Mouse (Mus musculus) CH12.LX (cell line): ENCODE data around the gene Nupr1. TPM values are rescaled to one million over a fixed set of nuclear protein-coding genes. Genes with fewer than 3 reads are reported as not detected.

Experiments
- DNase-seq: peaks from one replicate; pipeline ENCODE4 v3.0.0-alpha.2; 2013; ENCODE audit errors: extremely low read depth
- H3K27ac ChIP-seq: 2 replicates; pipeline ENCODE4 v1.5.1; 2012; ENCODE audit warnings: low read depth, mild to moderate bottlenecking, control low read depth, moderate library complexity; ENCODE audit not compliant: insufficient read depth
- H3K27me3 ChIP-seq: replicated peaks from 2 replicates; pipeline ENCODE3; 2012; ENCODE audit warnings: inconsistent platforms
- H3K36me3 ChIP-seq, 2 experiments: replicated peaks in 1 of 2; 2 replicates each; pipeline versions ENCODE3 to v1.6.1; 2012; ENCODE audit warnings: inconsistent platforms in 1 of 2, low read length in 1 of 2, mild to moderate bottlenecking in 1 of 2, mixed read lengths in 1 of 2, moderate library complexity in 1 of 2; ENCODE audit not compliant: control insufficient read depth in 1 of 2, insufficient read depth in 1 of 2
- H3K4me1 ChIP-seq, 2 experiments: 2 replicates each; pipeline ENCODE4 v1.6.1; 2012; ENCODE audit warnings: inconsistent platforms in 1 of 2, moderate library complexity in 1 of 2; ENCODE audit not compliant: insufficient read depth in 2 of 2, control insufficient read depth in 1 of 2
- H3K4me2 ChIP-seq: 2 replicates; pipeline ENCODE4 v1.6.1; 2012; ENCODE audit warnings: low read depth, mild to moderate bottlenecking, control low read depth; ENCODE audit not compliant: poor library complexity, insufficient read depth, severe bottlenecking
- H3K4me3 ChIP-seq, 3 experiments: fragments of 150-350 bp in 1 of 3; sonication (generic) in 1 of 3; replicated peaks in 1 of 3; 2 replicates each; pipeline versions ENCODE3 to v1.5.1; 2011 to 2012; ENCODE audit warnings: low read depth in 2 of 3, low read length in 2 of 3, mild to moderate bottlenecking in 2 of 3, moderate library complexity in 2 of 3, control low read depth in 1 of 3, improper control_type of control experiment in 1 of 3, inconsistent platforms in 1 of 3, mixed read lengths in 1 of 3; ENCODE audit not compliant: poor library complexity in 1 of 3
- H3K79me2 ChIP-seq: replicated peaks from 2 replicates; pipeline ENCODE4 v1.6.1; 2012; ENCODE audit warnings: mild to moderate bottlenecking, moderate library complexity; ENCODE audit not compliant: control insufficient read depth, poor library complexity, insufficient read depth, severe bottlenecking; ENCODE audit errors: extremely low read depth
- H3K9ac ChIP-seq: 2 replicates; pipeline ENCODE4 v1.6.1; 2012; ENCODE audit warnings: low read depth, mild to moderate bottlenecking, control low read depth, moderate library complexity; ENCODE audit not compliant: insufficient read depth
- H3K9me3 ChIP-seq: replicated peaks from 2 replicates; pipeline ENCODE3; 2012; ENCODE audit warnings: low read length, inconsistent platforms, mixed read lengths
- BHLHE40 ChIP-seq: IDR thresholded peaks from 2 replicates; pipeline ENCODE4 v1.6.1; 2011; ENCODE audit warnings: mild to moderate bottlenecking, low read depth, low read length, improper control_type of control experiment
- CHD1 ChIP-seq: IDR thresholded peaks from 2 replicates; pipeline ENCODE4 v1.6.1; 2012; ENCODE audit warnings: low read depth, low read length, improper control_type of control experiment, inconsistent platforms
- CHD2 ChIP-seq: IDR thresholded peaks from 2 replicates; pipeline ENCODE4 v1.6.1; 2011; ENCODE audit warnings: low read length, improper control_type of control experiment
- CTCF ChIP-seq, 2 experiments: IDR thresholded peaks in 1 of 2; conservative IDR thresholded peaks in 1 of 2; 2 replicates each; pipeline ENCODE4 v1.5.1; 2011 to 2012; ENCODE audit warnings: low read depth in 2 of 2, low read length in 2 of 2, improper control_type of control experiment in 1 of 2, inconsistent platforms in 1 of 2, mild to moderate bottlenecking in 1 of 2, moderate library complexity in 1 of 2
- ELF1 ChIP-seq: IDR thresholded peaks from 2 replicates; pipeline ENCODE4 v1.6.1; 2014; ENCODE audit warnings: low read depth, mild to moderate bottlenecking, inconsistent platforms, low read length, improper control_type of control experiment
- EP300 ChIP-seq: IDR thresholded peaks from 2 replicates; pipeline ENCODE4 v1.6.1; 2011; ENCODE audit warnings: low read length, improper control_type of control experiment
- ETS1 ChIP-seq: conservative IDR thresholded peaks from 2 replicates; pipeline ENCODE4 v1.6.1; 2012; ENCODE audit warnings: low read depth, mild to moderate bottlenecking, inconsistent platforms, low read length, improper control_type of control experiment, moderate library complexity
- HCFC1 ChIP-seq: IDR thresholded peaks from 2 replicates; pipeline ENCODE4 v1.6.1; 2012; ENCODE audit warnings: low read depth, mild to moderate bottlenecking, inconsistent platforms, low read length, improper control_type of control experiment
- IRF4 ChIP-seq: IDR thresholded peaks from 2 replicates; pipeline ENCODE4 v1.6.1; 2014; ENCODE audit warnings: low read depth, mild to moderate bottlenecking, inconsistent platforms, low read length, improper control_type of control experiment
- MAX ChIP-seq: IDR thresholded peaks from 2 replicates; pipeline ENCODE4 v1.6.1; 2011; ENCODE audit warnings: low read length, improper control_type of control experiment
- MAZ ChIP-seq: IDR thresholded peaks from 2 replicates; pipeline ENCODE4 v1.6.1; 2012; ENCODE audit warnings: low read depth, mild to moderate bottlenecking, inconsistent platforms, low read length, improper control_type of control experiment, moderate library complexity
- MEF2A ChIP-seq: IDR thresholded peaks from 2 replicates; pipeline ENCODE4 v1.6.1; 2014; ENCODE audit warnings: low read depth, mild to moderate bottlenecking, inconsistent platforms, low read length, improper control_type of control experiment, borderline replicate concordance
- MXI1 ChIP-seq: IDR thresholded peaks from 2 replicates; pipeline ENCODE4 v1.6.1; 2011; ENCODE audit warnings: mild to moderate bottlenecking, low read depth, low read length, improper control_type of control experiment
- NRF1 ChIP-seq: IDR thresholded peaks from 2 replicates; pipeline ENCODE4 v1.6.1; 2014; ENCODE audit warnings: low read depth, mild to moderate bottlenecking, inconsistent platforms, low read length, improper control_type of control experiment, moderate library complexity
- PAX5 ChIP-seq: IDR thresholded peaks from 2 replicates; pipeline ENCODE4 v1.6.1; 2012; ENCODE audit warnings: low read length, inconsistent platforms, mixed read lengths
- POLR2A ChIP-seq: IDR thresholded peaks from 2 replicates; pipeline ENCODE4 v1.6.1; 2011; ENCODE audit warnings: low read depth, mild to moderate bottlenecking, improper control_type of control experiment, low read length
- POLR2AphosphoS2 ChIP-seq: IDR thresholded peaks from 2 replicates; pipeline ENCODE4 v1.6.1; 2011; ENCODE audit warnings: low read depth, low read length, improper control_type of control experiment
- RAD21 ChIP-seq: IDR thresholded peaks from 2 replicates; pipeline ENCODE4 v1.6.1; 2011; ENCODE audit warnings: low read depth, mild to moderate bottlenecking, low read length, improper control_type of control experiment, moderate library complexity
- RCOR1 ChIP-seq: conservative IDR thresholded peaks from 2 replicates; pipeline ENCODE4 v1.6.1; 2012; ENCODE audit warnings: low read depth, mild to moderate bottlenecking, inconsistent platforms, low read length, improper control_type of control experiment
- SIN3A ChIP-seq: IDR thresholded peaks from 2 replicates; pipeline ENCODE4 v1.6.1; 2012; ENCODE audit warnings: low read length, improper control_type of control experiment, inconsistent platforms
- SMC3 ChIP-seq: IDR thresholded peaks from 2 replicates; pipeline ENCODE4 v1.6.1; 2011; ENCODE audit warnings: low read depth, low read length, improper control_type of control experiment
- TBP ChIP-seq: conservative IDR thresholded peaks from 2 replicates; pipeline ENCODE4 v1.6.1; 2011; ENCODE audit warnings: low read depth, low read length, improper control_type of control experiment
- TCF12 ChIP-seq: IDR thresholded peaks from 2 replicates; pipeline ENCODE4 v1.6.1; 2014; ENCODE audit warnings: low read depth, mild to moderate bottlenecking, inconsistent platforms, low read length, improper control_type of control experiment
- USF1 ChIP-seq: IDR thresholded peaks from 2 replicates; pipeline ENCODE4 v1.6.1; 2014; ENCODE audit warnings: low read depth, mild to moderate bottlenecking, inconsistent platforms, low read length, improper control_type of control experiment
- USF2 ChIP-seq: conservative IDR thresholded peaks from 2 replicates; pipeline ENCODE4 v1.6.1; 2011; ENCODE audit warnings: low read depth, low read length, improper control_type of control experiment
- ZKSCAN1 ChIP-seq: IDR thresholded peaks from 2 replicates; pipeline ENCODE4 v1.6.1; 2012; ENCODE audit warnings: low read depth, inconsistent platforms, low read length, improper control_type of control experiment, borderline replicate concordance
- ZMIZ1 ChIP-seq: IDR thresholded peaks from 2 replicates; pipeline ENCODE4 v1.6.1; 2012; ENCODE audit warnings: low read depth, mild to moderate bottlenecking, inconsistent platforms, low read length, improper control_type of control experiment
- dilution Hi-C: fragments of 300-500 bp; cut with MboI; formaldehyde crosslinking; loops from 2 replicates; pipeline ENCODE4 v1.14.3; 2020; ENCODE audit warnings: low sequenced_read_pairs; ENCODE audit not compliant: extremely low pct_unique_long_range_greater_than_20kb, extremely low pct_ligation_motif_present
- in situ Hi-C: fragments of 300-500 bp; cut with MboI; formaldehyde crosslinking; loops from 3 replicates; pipeline ENCODE4 v1.14.3; 2019; ENCODE audit warnings: low sequenced_read_pairs, low pct_ligation_motif_present, low pct_unique_long_range_greater_than_20kb, mixed read lengths
- polyA plus RNA-seq: library from polyadenylated mRNA; unstranded; fragments of >175 nt; gene quantifications from 2 replicates; pipeline ENCODE4 v1.2.1, GENCODE M21; 2012; ENCODE audit warnings: low read depth; ENCODE audit not compliant: insufficient read length
- total RNA-seq, 2 experiments: library from RNA; depleted of rRNA; stranded (reverse); fragments of 300-350 nt in 1 of 2; fragments of >200 nt in 1 of 2; gene quantifications; 2 replicates each; pipeline ENCODE4 v1.2.3; 2012 to 2014

Gene Nupr1
- total and polyA plus RNA-seq, 3 experiments = 6.4 to 13.9 (median 13.5) TPM

- no peak for DNase-seq
- H3K9ac ChIP-seq = no peak overlapping the region
- peaks cover 15 to 44% of the 10 kb centered on the region in 2 experiments for H3K4me1 ChIP-seq
- no peaks in the 10 kb centered on the region for H3K79me2 ChIP-seq
- peaks cover 0 to 20% of the 10 kb centered on the region in 2 experiments for H3K36me3 ChIP-seq
- TF ChIP-seq EP300 (no peak), ELF1 (no peak), RCOR1 (no peak), MXI1 (no peak), USF2 (no peak), MEF2A (no peak), IRF4 (no peak), SIN3A (no peak), CHD1 (no peak), MAZ (no peak), POLR2A (no peak)
- TF ChIP-seq, all 38 proteins: peak for 0
- dilution Hi-C loops = no loop called here
- Histone ChIP-seq H3K9me3 (no peaks in the 10 kb centered on the region), H3K4me2 (no peak overlapping the region), H3K4me3 (no peak overlapping the region), H3K27ac (no peak overlapping the region), H3K27me3 (no peaks in the 10 kb centered on the region)
- in situ Hi-C loops = loop anchor here (5.0 kb wide), 1 partner anchor 39 kb away; the partner anchor contains the start of gene Apobr
These were observed 9.0 kb downstream of the Nupr1 start for GRCm38 (mm10) chr7:126621452-126622359.

DNA sequence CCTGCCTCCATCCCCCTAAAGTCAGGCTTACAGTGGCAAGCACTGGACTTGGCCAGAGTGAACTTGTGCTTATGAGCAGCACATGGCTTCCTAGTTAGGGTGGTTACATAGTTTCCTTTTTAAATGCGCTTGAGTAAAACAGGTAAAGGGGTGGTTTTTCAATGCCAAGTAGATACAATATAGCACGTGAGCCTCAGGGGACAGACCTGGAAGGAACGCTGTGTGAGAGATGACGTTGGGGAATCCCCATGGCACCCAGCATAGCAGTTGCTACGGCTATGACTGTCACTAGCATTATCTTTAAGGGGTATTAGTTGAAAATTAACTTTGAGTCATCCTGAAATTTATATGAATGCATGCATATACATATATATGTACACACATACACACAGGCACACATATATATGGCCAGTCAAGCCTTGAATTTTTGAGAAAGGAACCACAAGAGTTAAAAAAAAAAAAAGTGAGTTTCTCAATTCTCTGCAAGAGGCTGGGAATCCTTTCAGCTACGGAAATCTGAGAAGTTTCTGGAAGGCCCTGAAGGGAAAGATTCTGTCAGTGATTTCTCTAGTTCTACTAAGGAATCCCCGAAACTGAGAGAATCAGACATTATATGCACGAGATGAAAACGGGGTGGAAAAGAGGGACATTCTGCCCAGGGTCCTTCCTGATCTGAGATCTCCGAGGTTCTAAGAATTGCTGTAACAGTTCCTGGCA, 10.9 kb downstream of the Nupr1 start:
- dilution Hi-C loops = no loop called here
- peaks cover 0 to 20% of the 10 kb centered on the region in 2 experiments for H3K36me3 ChIP-seq
- TF ChIP-seq USF1 (peak; percentile 7; the same call in 1 of the 2 replicates), NRF1 (no peak), HCFC1 (peak; percentile 41), MXI1 (peak; percentile 78; the same call in 1 of the 2 replicates), TBP (no peak), SMC3 (no peak), POLR2A (no peak), CHD1 (no peak), MAZ (0 out of 2 replicates have a peak, but pooled peaks have one; percentile 66), ELF1 (no peak), PAX5 (no peak), ETS1 (peak; percentile 95), POLR2AphosphoS2 (no peak), USF2 (no peak; the same call in 1 of the 2 replicates), RCOR1 (peak; percentile 95), RAD21 (no peak), ZKSCAN1 (no peak), CHD2 (peak; percentile 80), ZMIZ1 (no peak), MEF2A (peak; percentile 93), MAX (peak; percentile 93), TCF12 (peak; percentile 72), CTCF (conservative IDR thresholded peaks at IDR 0.05 in 1 of 2, IDR thresholded peaks at IDR 0.05 in 1 of 2; ENCODE audit: low read depth in 2 of 2, low read length in 2 of 2) (no peak), BHLHE40 (peak; percentile 100)

More for the DNA sequence above, 10.9 kb downstream of the Nupr1 start:
- H3K4me1 ChIP-seq = peaks cover 4 to 28% of the 10 kb centered on the region in 2 experiments
- peak; percentile 85 for DNase-seq
- peak overlapping the region; percentile 40; the same call in 1 of the 2 replicates for H3K4me2 ChIP-seq
- no peaks in the 10 kb centered on the region for H3K9me3 ChIP-seq
- H3K79me2 ChIP-seq = no peaks in the 10 kb centered on the region
- in situ Hi-C loops = loop anchor here (5.0 kb wide), 1 partner anchor 37 kb away; the partner anchor contains the start of gene Apobr
- H3K9ac ChIP-seq = no peak overlapping the region
- H3K27me3 ChIP-seq = no peaks in the 10 kb centered on the region
- H3K4me3 ChIP-seq = no peak overlapping the region
- no peak overlapping the region for H3K27ac ChIP-seq
